Mouse (Mus musculus): ENCODE data around the gene Rangrf.
"Not testable (repeated sequence)": the region's sequence is repeated elsewhere in the genome, so short reads cannot be mapped to it uniquely, and the experiment has no call there.

The Rangrf gene

GRCm38 (mm10) chr11:68975085-68975484 is at the start of gene Rangrf:
Rangrf (minus strand) TSS chr11:68975185.
- DNase-seq (ENCODE audit: low read depth, low spot score), result no peak

- no peak for DNase-seq (ENCODE audit: low read depth, low spot score)
These were observed 45.7 kb upstream of the Rangrf start for GRCm38 (mm10) chr11:69020691-69021090.

GRCm38 (mm10) chr11:69016755-69017154 is 41.8 kb upstream of the Rangrf start:
- DNase-seq (ENCODE audit: low read depth, low spot score), result no peak

- DNase-seq (ENCODE audit: low read depth, low spot score), result peak; percentile 85
These were observed 40.9 kb upstream of the Rangrf start, which contains the start of gene Ctc1 for GRCm38 (mm10) chr11:69015644-69016441. Ctc1 (plus strand) TSS chr11:69015911.

GRCm38 (mm10) chr11:69012071-69012601 is 37.2 kb upstream of the Rangrf start:
- DNase-seq (ENCODE audit: low read depth, low spot score), result peak; percentile 84

GRCm38 (mm10) chr11:69011445-69011844 is 36.5 kb upstream of the Rangrf start:
- not testable (repeated sequence) for DNase-seq (ENCODE audit: low read depth, low spot score)

- DNase-seq (ENCODE audit: low read depth, low spot score), result no peak
These were observed 35.7 kb upstream of the Rangrf start for GRCm38 (mm10) chr11:69010400-69011323.

- DNase-seq (ENCODE audit: low read depth, low spot score), result no peak
These were observed 34.5 kb upstream of the Rangrf start for GRCm38 (mm10) chr11:69009508-69009907.

GRCm38 (mm10) chr11:69008182-69009121 is 33.5 kb upstream of the Rangrf start, which contains the start of gene Pfas:
Pfas (minus strand) TSS chr11:69008460.
- peak; percentile 82 for DNase-seq (ENCODE audit: low read depth, low spot score)

- DNase-seq (ENCODE audit: low read depth, low spot score), result not testable (repeated sequence)
These were observed 31.6 kb upstream of the Rangrf start for GRCm38 (mm10) chr11:69006575-69006974.

GRCm38 (mm10) chr11:69005193-69005592 is 30.2 kb upstream of the Rangrf start:
- DNase-seq (ENCODE audit: low read depth, low spot score), result no peak

GRCm38 (mm10) chr11:69003592-69003991 is 28.6 kb upstream of the Rangrf start:
- DNase-seq (ENCODE audit: low read depth, low spot score), result no peak

- not testable (repeated sequence) for DNase-seq (ENCODE audit: low read depth, low spot score)
These were observed 27.8 kb upstream of the Rangrf start for GRCm38 (mm10) chr11:69002782-69003181.

- DNase-seq (ENCODE audit: low read depth, low spot score), result no peak
These were observed 22.1 kb upstream of the Rangrf start for GRCm38 (mm10) chr11:68997080-68997479.

- DNase-seq (ENCODE audit: low read depth, low spot score), result no peak
These were observed 19.4 kb upstream of the Rangrf start for GRCm38 (mm10) chr11:68994377-68994776.

- no peak for DNase-seq (ENCODE audit: low read depth, low spot score)
These were observed 18.1 kb upstream of the Rangrf start for GRCm38 (mm10) chr11:68993122-68993521.

- no peak for DNase-seq (ENCODE audit: low read depth, low spot score)
These were observed 13.4 kb upstream of the Rangrf start for GRCm38 (mm10) chr11:68988341-68988740.

- DNase-seq (ENCODE audit: low read depth, low spot score), result no peak
These were observed 12.4 kb upstream of the Rangrf start for GRCm38 (mm10) chr11:68987365-68987882.

- no peak for DNase-seq (ENCODE audit: low read depth, low spot score)
These were observed 7.8 kb upstream of the Rangrf start for GRCm38 (mm10) chr11:68982639-68983369.

- DNase-seq (ENCODE audit: low read depth, low spot score), result no peak
These were observed 5.9 kb upstream of the Rangrf start for GRCm38 (mm10) chr11:68980919-68981318.

Data from brain, embryonic 18.5 days (tissue).